Mouse (Mus musculus): Measurements from ENCODE around the gene Fbxo6. TPM values are rescaled to one million over a fixed set of nuclear protein-coding genes. Genes with fewer than 3 reads are reported as not detected.
A peak's percentile ranks its signal among the peaks of the same experiment; 100 is the strongest.

Gene Fbxo6
- polyA plus RNA-seq, 1 experiment: 30.8 TPM

- Histone ChIP-seq H3K36me3 (ENCODE audit: control insufficient read depth, insufficient read depth, low read length) (no peaks in the 10 kb centered on the region), H3K4me3 (ENCODE audit: extremely low read depth, insufficient read depth, insufficient read length) (no peak overlapping the region), H3K4me1 (ENCODE audit: control insufficient read depth, insufficient read depth, insufficient read length) (0 out of 2 replicates have a peak, but pooled peaks cover 1% of the 10 kb centered on the region), H3K27me3 (ENCODE audit: control insufficient read depth, insufficient read depth, low read length) (peaks cover 11% of the 10 kb centered on the region), H3K27ac (ENCODE audit: insufficient read depth, low read length) (no peak overlapping the region)
- 5% methylated on average over 2 of the region's 2 CpGs for WGBS
- TF ChIP-seq CTCF (IDR thresholded peaks at IDR 0.05; ENCODE audit: extremely low read depth, insufficient read depth, insufficient read length, insufficient replicate concordance) (peak; percentile 93), POLR2A (IDR thresholded peaks at IDR 0.05; ENCODE audit: low read depth, low read length) (no peak)
- peak; percentile 21 to 35 for DNase-seq (ENCODE audit: low read depth in 1 of 2, low spot score in 2 of 2)
Measured at GRCm38 (mm10) chr4:148170842-148171241, 18.9 kb upstream of the Fbxo6 start.

GRCm38 (mm10) chr4:148169586-148169985, 17.6 kb upstream of the Fbxo6 start:
- H3K27ac ChIP-seq (ENCODE audit: insufficient read depth, low read length): no peak overlapping the region
- no peak for DNase-seq (ENCODE audit: low read depth in 1 of 2, low spot score in 2 of 2)
- H3K4me3 ChIP-seq (ENCODE audit: extremely low read depth, insufficient read depth, insufficient read length): no peak overlapping the region
- WGBS: 17% methylated on average over 15 of the region's 15 CpGs
- TF ChIP-seq POLR2A (IDR thresholded peaks at IDR 0.05; ENCODE audit: low read depth, low read length): no peak
- TF ChIP-seq CTCF (IDR thresholded peaks at IDR 0.05; ENCODE audit: extremely low read depth, insufficient read depth, insufficient read length, insufficient replicate concordance): no peak
- H3K4me1 ChIP-seq (ENCODE audit: control insufficient read depth, insufficient read depth, insufficient read length): 0 out of 2 replicates have a peak, but pooled peaks cover 1% of the 10 kb centered on the region
- no peaks in the 10 kb centered on the region for H3K36me3 ChIP-seq (ENCODE audit: control insufficient read depth, insufficient read depth, low read length)
- H3K27me3 ChIP-seq (ENCODE audit: control insufficient read depth, insufficient read depth, low read length): peaks cover 14% of the 10 kb centered on the region

GRCm38 (mm10) chr4:148168287-148168686, 16.3 kb upstream of the Fbxo6 start:
- H3K27me3 ChIP-seq (ENCODE audit: control insufficient read depth, insufficient read depth, low read length): peaks cover 16% of the 10 kb centered on the region

GRCm38 (mm10) chr4:148166986-148167385, 15.0 kb upstream of the Fbxo6 start:
- peak; percentile 42 to 69 for DNase-seq (ENCODE audit: low read depth in 1 of 2, low spot score in 2 of 2)
- TF ChIP-seq CTCF (IDR thresholded peaks at IDR 0.05; ENCODE audit: extremely low read depth, insufficient read depth, insufficient read length, insufficient replicate concordance): peak; percentile 56; the same call in 1 of the 2 replicates
- TF ChIP-seq POLR2A (IDR thresholded peaks at IDR 0.05; ENCODE audit: low read depth, low read length): no peak
- 20% methylated on average over 3 of the region's 4 CpGs for WGBS
- Histone ChIP-seq H3K4me1 (ENCODE audit: control insufficient read depth, insufficient read depth, insufficient read length) (peaks cover 5% of the 10 kb centered on the region), H3K27ac (ENCODE audit: insufficient read depth, low read length) (no peak overlapping the region), H3K36me3 (ENCODE audit: control insufficient read depth, insufficient read depth, low read length) (no peaks in the 10 kb centered on the region), H3K27me3 (ENCODE audit: control insufficient read depth, insufficient read depth, low read length) (peaks cover 18% of the 10 kb centered on the region), H3K4me3 (ENCODE audit: extremely low read depth, insufficient read depth, insufficient read length) (no peak overlapping the region)

More at GRCm38 (mm10) chr4:148168287-148168686, 16.3 kb upstream of the Fbxo6 start:
- H3K27ac ChIP-seq (ENCODE audit: insufficient read depth, low read length): no peak overlapping the region
- peaks cover 5% of the 10 kb centered on the region for H3K4me1 ChIP-seq (ENCODE audit: control insufficient read depth, insufficient read depth, insufficient read length)
- TF ChIP-seq POLR2A (IDR thresholded peaks at IDR 0.05; ENCODE audit: low read depth, low read length) (no peak), CTCF (IDR thresholded peaks at IDR 0.05; ENCODE audit: extremely low read depth, insufficient read depth, insufficient read length, insufficient replicate concordance) (peak; percentile 81)
- peak; percentile 47 to 54 for DNase-seq (ENCODE audit: low read depth in 1 of 2, low spot score in 2 of 2)
- 15% methylated on average over 7 of the region's 7 CpGs for WGBS
- no peaks in the 10 kb centered on the region for H3K36me3 ChIP-seq (ENCODE audit: control insufficient read depth, insufficient read depth, low read length)
- H3K4me3 ChIP-seq (ENCODE audit: extremely low read depth, insufficient read depth, insufficient read length): no peak overlapping the region

GRCm38 (mm10) chr4:148166431-148166830, 14.5 kb upstream of the Fbxo6 start:
- Histone ChIP-seq H3K27ac (ENCODE audit: insufficient read depth, low read length) (no peak overlapping the region), H3K36me3 (ENCODE audit: control insufficient read depth, insufficient read depth, low read length) (no peaks in the 10 kb centered on the region), H3K4me1 (ENCODE audit: control insufficient read depth, insufficient read depth, insufficient read length) (peaks cover 5% of the 10 kb centered on the region), H3K27me3 (ENCODE audit: control insufficient read depth, insufficient read depth, low read length) (peaks cover 21% of the 10 kb centered on the region; the same call in 1 of the 2 replicates), H3K4me3 (ENCODE audit: extremely low read depth, insufficient read depth, insufficient read length) (no peak overlapping the region)
- no peak for TF ChIP-seq CTCF (IDR thresholded peaks at IDR 0.05; ENCODE audit: extremely low read depth, insufficient read depth, insufficient read length, insufficient replicate concordance)
- no peak for TF ChIP-seq POLR2A (IDR thresholded peaks at IDR 0.05; ENCODE audit: low read depth, low read length)
- 38% methylated on average over 10 of the region's 10 CpGs for WGBS
- DNase-seq (ENCODE audit: low read depth in 1 of 2, low spot score in 2 of 2): no peak

- DNase-seq (ENCODE audit: low read depth in 1 of 2, low spot score in 2 of 2): no peak
- TF ChIP-seq POLR2A (IDR thresholded peaks at IDR 0.05; ENCODE audit: low read depth, low read length) (no peak), CTCF (IDR thresholded peaks at IDR 0.05; ENCODE audit: extremely low read depth, insufficient read depth, insufficient read length, insufficient replicate concordance) (no peak)
- Histone ChIP-seq H3K4me1 (ENCODE audit: control insufficient read depth, insufficient read depth, insufficient read length) (peaks cover 5% of the 10 kb centered on the region), H3K4me3 (ENCODE audit: extremely low read depth, insufficient read depth, insufficient read length) (no peak overlapping the region), H3K27ac (ENCODE audit: insufficient read depth, low read length) (no peak overlapping the region), H3K36me3 (ENCODE audit: control insufficient read depth, insufficient read depth, low read length) (no peaks in the 10 kb centered on the region), H3K27me3 (ENCODE audit: control insufficient read depth, insufficient read depth, low read length) (peaks cover 23% of the 10 kb centered on the region)
- WGBS: 22% methylated on average over 17 of the region's 17 CpGs
Measured at GRCm38 (mm10) chr4:148165551-148165950, 13.6 kb upstream of the Fbxo6 start.

- 4% methylated on average over 16 of the region's 16 CpGs for WGBS
- Histone ChIP-seq H3K27me3 (ENCODE audit: control insufficient read depth, insufficient read depth, low read length) (peaks cover 25% of the 10 kb centered on the region), H3K4me1 (ENCODE audit: control insufficient read depth, insufficient read depth, insufficient read length) (peaks cover 5% of the 10 kb centered on the region), H3K4me3 (ENCODE audit: extremely low read depth, insufficient read depth, insufficient read length) (peak overlapping the region; percentile 7; the same call in 1 of the 2 replicates), H3K36me3 (ENCODE audit: control insufficient read depth, insufficient read depth, low read length) (no peaks in the 10 kb centered on the region), H3K27ac (ENCODE audit: insufficient read depth, low read length) (no peak overlapping the region)
- TF ChIP-seq CTCF (IDR thresholded peaks at IDR 0.05; ENCODE audit: extremely low read depth, insufficient read depth, insufficient read length, insufficient replicate concordance): no peak
- TF ChIP-seq POLR2A (IDR thresholded peaks at IDR 0.05; ENCODE audit: low read depth, low read length): no peak
- no peak for DNase-seq (ENCODE audit: low read depth in 1 of 2, low spot score in 2 of 2)
Measured at GRCm38 (mm10) chr4:148164461-148164860, 12.5 kb upstream of the Fbxo6 start.

Measured in spleen, adult 2 months (tissue).